Mouse (Mus musculus) thymus, adult 2 months (tissue): Measurements from ENCODE around the gene Gm11127.

ENCODE experiments used
- CTCF ChIP-seq: fragments of 200-500 bp; IDR thresholded peaks from 2 replicates; pipeline ENCODE4 v1.5.1; 2012; ENCODE audit warnings: mild to moderate bottlenecking, control low read depth, low read length, moderate library complexity, borderline replicate concordance; ENCODE audit not compliant: control insufficient read depth, poor library complexity, insufficient read depth; ENCODE audit errors: extremely low read depth
- POLR2A ChIP-seq: fragments of 200-500 bp; IDR thresholded peaks from 2 replicates; pipeline ENCODE4 v1.6.1; 2012; ENCODE audit warnings: mild to moderate bottlenecking, low read length, control low read depth, moderate library complexity; ENCODE audit not compliant: control insufficient read depth, poor library complexity, insufficient read depth; ENCODE audit errors: extremely low read depth

- no peak for TF ChIP-seq POLR2A
- no peak for TF ChIP-seq CTCF
Observed at GRCm38 (mm10) chr17:36023710-36024654, 34.2 kb downstream of the Gm11127 start.
